Mouse (Mus musculus): Measurements from ENCODE around the gene Rps18. TPM values are rescaled to one million over a fixed set of nuclear protein-coding genes. Genes with fewer than 3 reads are reported as not detected.
"Not testable (repeated sequence)": the region's sequence is repeated elsewhere in the genome, so short reads cannot be mapped to it uniquely, and the experiment has no call there.

Gene Rps18
- polyA plus RNA-seq, 1 experiment from 2014 or later, result 1,650 TPM

GRCm38 (mm10) chr17:33952015-33952414 lies 3.8 kb downstream of the Rps18 start:
- not testable (repeated sequence) for H3K27me3 ChIP-seq; ATAC-seq (ENCODE audit: borderline replicate concordance, extremely low read depth, low FRiP score, low TSS enrichment); H3K9me3 ChIP-seq; H3K27ac ChIP-seq
- Histone ChIP-seq H3K4me3 (peak overlapping the region; percentile 47; the same call in 1 of the 2 replicates), H3K4me1 (peaks cover 53% of the 10 kb centered on the region), H3K4me2 (peak overlapping the region; percentile 90), H3K36me3 (peaks cover 43% of the 10 kb centered on the region), H3K9ac (0 out of 2 replicates have a peak overlapping the region, but pooled peaks have one; percentile 54)
- 72% methylated on average over 13 of the region's 13 CpGs for WGBS

- peaks cover 47% of the 10 kb centered on the region for H3K36me3 ChIP-seq
- H3K4me3 ChIP-seq, result peak within 1 kb of the TSS; percentile 47
- WGBS, result under 1% methylated on average over 45 of the region's 45 CpGs
- peaks cover 47% of the 10 kb centered on the region for H3K4me1 ChIP-seq
- H3K9ac ChIP-seq, result peak within 1 kb of the TSS; percentile 54
- H3K9me3 ChIP-seq, result no peaks in the 10 kb centered on the region
- peak within 1 kb of the TSS; percentile 90 for H3K27ac ChIP-seq
- H3K27me3 ChIP-seq, result no peaks in the 10 kb centered on the region
- peak within 1 kb of the TSS; percentile 90 for H3K4me2 ChIP-seq
- ATAC-seq (ENCODE audit: borderline replicate concordance, extremely low read depth, low FRiP score, low TSS enrichment), result peak; percentile 78
These were observed 4.5 kb downstream of the Rps18 start, which contains the start of gene B3galt4 for GRCm38 (mm10) chr17:33951021-33951946. Gene B3galt4, minus strand, starts transcription at chr17:33951488.

- H3K9ac ChIP-seq, result no peak overlapping the region
- no peaks in the 10 kb centered on the region for H3K9me3 ChIP-seq
- peak overlapping the region; percentile 90; the same call in 1 of the 2 replicates for H3K27ac ChIP-seq
- H3K4me3 ChIP-seq, result peak overlapping the region; percentile 47
- H3K4me2 ChIP-seq, result peak overlapping the region; percentile 90
- H3K27me3 ChIP-seq, result no peaks in the 10 kb centered on the region
- H3K4me1 ChIP-seq, result peaks cover 46% of the 10 kb centered on the region
- WGBS, result 73% methylated on average over 10 of the region's 10 CpGs
- no peak for ATAC-seq (ENCODE audit: borderline replicate concordance, extremely low read depth, low FRiP score, low TSS enrichment)
- H3K36me3 ChIP-seq, result peaks cover 56% of the 10 kb centered on the region
These were observed 5.6 kb downstream of the Rps18 start for GRCm38 (mm10) chr17:33950131-33950625.

- H3K36me3 ChIP-seq, result peaks cover 64% of the 10 kb centered on the region
- no peak for ATAC-seq (ENCODE audit: borderline replicate concordance, extremely low read depth, low FRiP score, low TSS enrichment)
- peaks cover 39% of the 10 kb centered on the region for H3K4me1 ChIP-seq
- no peak overlapping the region for H3K9ac ChIP-seq
- H3K4me3 ChIP-seq, result no peak overlapping the region
- WGBS, result 85% methylated on average over 19 of the region's 19 CpGs
- H3K4me2 ChIP-seq, result no peak overlapping the region
- no peaks in the 10 kb centered on the region for H3K27me3 ChIP-seq
- H3K27ac ChIP-seq, result no peak overlapping the region
- no peaks in the 10 kb centered on the region for H3K9me3 ChIP-seq
These were observed 6.8 kb downstream of the Rps18 start for GRCm38 (mm10) chr17:33948905-33949537.

- Histone ChIP-seq H3K9me3 (no peaks in the 10 kb centered on the region), H3K4me1 (peaks cover 32% of the 10 kb centered on the region), H3K9ac (no peak overlapping the region), H3K4me3 (no peak overlapping the region), H3K27me3 (no peaks in the 10 kb centered on the region), H3K36me3 (peaks cover 62% of the 10 kb centered on the region), H3K4me2 (no peak overlapping the region), H3K27ac (no peak overlapping the region)
- WGBS, result 86% methylated on average over 22 of the region's 22 CpGs
- no peak for ATAC-seq (ENCODE audit: borderline replicate concordance, extremely low read depth, low FRiP score, low TSS enrichment)
These were observed 7.5 kb downstream of the Rps18 start for GRCm38 (mm10) chr17:33948090-33948904.

- Histone ChIP-seq H3K9me3 (no peaks in the 10 kb centered on the region), H3K27ac (no peak overlapping the region), H3K9ac (no peak overlapping the region), H3K36me3 (peaks cover 61% of the 10 kb centered on the region), H3K27me3 (no peaks in the 10 kb centered on the region), H3K4me1 (peaks cover 25% of the 10 kb centered on the region), H3K4me2 (no peak overlapping the region), H3K4me3 (no peak overlapping the region)
- WGBS, result 88% methylated on average over 10 of the region's 10 CpGs
- no peak for ATAC-seq (ENCODE audit: borderline replicate concordance, extremely low read depth, low FRiP score, low TSS enrichment)
These were observed 8.2 kb downstream of the Rps18 start for GRCm38 (mm10) chr17:33947430-33948089.

GRCm38 (mm10) chr17:33943454-33943853 lies 12.3 kb downstream of the Rps18 start:
- ATAC-seq (ENCODE audit: borderline replicate concordance, extremely low read depth, low FRiP score, low TSS enrichment), result no peak
- H3K9me3 ChIP-seq, result no peaks in the 10 kb centered on the region
- H3K36me3 ChIP-seq, result peaks cover 42% of the 10 kb centered on the region
- no peak overlapping the region for H3K4me2 ChIP-seq
- H3K4me3 ChIP-seq, result no peak overlapping the region
- peaks cover 21% of the 10 kb centered on the region for H3K4me1 ChIP-seq
- H3K9ac ChIP-seq, result no peak overlapping the region
- no peak overlapping the region for H3K27ac ChIP-seq
- H3K27me3 ChIP-seq, result no peaks in the 10 kb centered on the region
- 92% methylated on average over 15 of the region's 15 CpGs for WGBS

GRCm38 (mm10) chr17:33941381-33941780 lies 14.4 kb downstream of the Rps18 start:
- Histone ChIP-seq H3K4me1 (peaks cover 21% of the 10 kb centered on the region), H3K9me3 (no peaks in the 10 kb centered on the region), H3K36me3 (peaks cover 44% of the 10 kb centered on the region), H3K4me3 (peak overlapping the region; percentile 93), H3K9ac (peak overlapping the region; percentile 78), H3K4me2 (peak overlapping the region; percentile 94), H3K27me3 (no peaks in the 10 kb centered on the region), H3K27ac (no peak overlapping the region)
- 47% methylated on average over 19 of the region's 19 CpGs for WGBS
- ATAC-seq (ENCODE audit: borderline replicate concordance, extremely low read depth, low FRiP score, low TSS enrichment), result no peak

GRCm38 (mm10) chr17:33940981-33941380 lies 14.8 kb downstream of the Rps18 start:
- Histone ChIP-seq H3K4me2 (peak overlapping the region; percentile 94), H3K36me3 (peaks cover 40% of the 10 kb centered on the region; the same call in 1 of the 2 replicates), H3K27me3 (no peaks in the 10 kb centered on the region), H3K4me3 (peak overlapping the region; percentile 93), H3K4me1 (peaks cover 21% of the 10 kb centered on the region), H3K9me3 (no peaks in the 10 kb centered on the region), H3K9ac (peak overlapping the region; percentile 78), H3K27ac (no peak overlapping the region)
- 3% methylated on average over 26 of the region's 26 CpGs for WGBS
- ATAC-seq (ENCODE audit: borderline replicate concordance, extremely low read depth, low FRiP score, low TSS enrichment), result peak; percentile 10; the same call in 1 of the 2 replicates

- Histone ChIP-seq H3K9me3 (no peaks in the 10 kb centered on the region), H3K4me1 (peaks cover 21% of the 10 kb centered on the region), H3K27me3 (no peaks in the 10 kb centered on the region), H3K36me3 (peaks cover 41% of the 10 kb centered on the region; the same call in 1 of the 2 replicates), H3K4me2 (peak within 1 kb of the TSS; percentile 94), H3K9ac (peak within 1 kb of the TSS; percentile 78), H3K4me3 (peak within 1 kb of the TSS; percentile 93), H3K27ac (no peak within 1 kb of the TSS; the same call in 1 of the 2 replicates)
- WGBS, result under 1% methylated on average over 36 of the region's 36 CpGs
- ATAC-seq (ENCODE audit: borderline replicate concordance, extremely low read depth, low FRiP score, low TSS enrichment), result peak; percentile 87
These were observed 15.5 kb downstream of the Rps18 start, which contains the start of the genes Pfdn6 and Wdr46 for GRCm38 (mm10) chr17:33940206-33940805. Gene Pfdn6, minus strand, starts transcription at chr17:33940343. Gene Wdr46, plus strand, starts transcription at chr17:33940660.
